In genomic region chr3:60057809-60058082, GRCm38 (mm10) we compare ENCODE assay signal across 31 mouse cellular contexts. TPM values are rescaled to one million over a fixed set of nuclear protein-coding genes. Genes with fewer than 3 reads are reported as not detected.
"Had no signal": no experiment of that assay in that cellular context is flagged by ENCODE, and none has a peak within 500 bp of the region (broad histone marks: within the 10 kb centered on the region; RNA-seq: fewer than 3 reads in every experiment).

No protein-coding gene starts in this region.

- H3K4me2 ChIP-seq: heart, embryonic 11.5 days; heart, embryonic 13.5 days; heart, embryonic 15.5 days; hindbrain, embryonic 13.5 days; hindbrain, embryonic 15.5 days; kidney, embryonic 15.5 days; limb, embryonic 13.5 days; limb, embryonic 15.5 days; liver, embryonic 12.5 days had no signal

- H3K4me1 ChIP-seq: heart, embryonic 13.5 days; heart, embryonic 15.5 days; hindbrain, embryonic 13.5 days; hindbrain, embryonic 15.5 days; kidney, embryonic 15.5 days; limb, embryonic 13.5 days; liver, embryonic 12.5 days had no signal

- H3K4me3 ChIP-seq: heart, adult 2 months; heart, embryonic 13.5 days; heart, embryonic 15.5 days; hindbrain, embryonic 13.5 days; hindbrain, embryonic 15.5 days; kidney, embryonic 15.5 days; limb, embryonic 13.5 days; limb, embryonic 15.5 days; liver, embryonic 12.5 days had no signal

- H3K9ac ChIP-seq: heart, embryonic 13.5 days; heart, embryonic 15.5 days; hindbrain, embryonic 13.5 days; hindbrain, embryonic 15.5 days; kidney, embryonic 15.5 days; limb, embryonic 13.5 days; limb, embryonic 15.5 days; liver, embryonic 12.5 days; liver, embryonic 14.5 days had no signal

- H3K27ac ChIP-seq: heart, adult 2 months; heart, embryonic 13.5 days; heart, embryonic 15.5 days; hindbrain, embryonic 13.5 days; hindbrain, embryonic 15.5 days; hindbrain, postnatal 0 days; kidney, embryonic 15.5 days; kidney, postnatal 0 days; limb, embryonic 13.5 days; limb, embryonic 15.5 days; liver, embryonic 12.5 days; liver, embryonic 14.5 days had no signal

- H3K9me3 ChIP-seq: heart, embryonic 13.5 days; heart, embryonic 15.5 days; hindbrain, embryonic 13.5 days; hindbrain, embryonic 15.5 days; kidney, embryonic 15.5 days; limb, embryonic 13.5 days; limb, embryonic 15.5 days; liver, embryonic 12.5 days had no signal

- H3K36me3 ChIP-seq: heart, embryonic 13.5 days; heart, embryonic 15.5 days; hindbrain, embryonic 13.5 days; hindbrain, embryonic 15.5 days; kidney, embryonic 15.5 days; limb, embryonic 13.5 days; limb, embryonic 15.5 days; liver, embryonic 12.5 days had no signal

- ATAC-seq: hindbrain, postnatal 0 days; liver, embryonic 12.5 days had no signal

- DNase-seq: gastrocnemius, postnatal 14 days; gastrocnemius, postnatal 36 days; heart, adult 11 months; heart, adult 2 months; heart, postnatal 14 days; heart, postnatal 36 days; kidney, adult 11 months; kidney, adult 2 months; kidney, adult 9 months; kidney, postnatal 14 days; kidney, postnatal 36 days; layer of hippocampus, adult 9-11 months; layer of hippocampus, postnatal 36 days; left cerebral cortex, postnatal 4 days had no signal

- H3K27me3 ChIP-seq: heart, embryonic 13.5 days; heart, embryonic 15.5 days; hindbrain, embryonic 13.5 days; hindbrain, embryonic 15.5 days; kidney, embryonic 15.5 days; limb, embryonic 13.5 days; limb, embryonic 15.5 days; liver, embryonic 12.5 days had no signal

RNA-seq across cellular contexts. Expression of gene Sucnr1, which starts 23.9 kb away (rescaled TPM):
- polyA plus RNA-seq: heart, embryonic 11.5 days; heart, embryonic 13.5 days; heart, postnatal 0 days; hindbrain, embryonic 13.5 days; hindbrain, embryonic 15.5 days; limb, embryonic 11.5 days; liver, embryonic 12.5 days had no signal

RNA-seq across cellular contexts. Expression of gene Aadac, which starts 32.2 kb away (rescaled TPM):
- polyA plus RNA-seq: heart, adult 2 months; hindbrain, embryonic 11.5 days; hindbrain, embryonic 13.5 days; hindbrain, embryonic 15.5 days; hindbrain, postnatal 0 days; limb, embryonic 11.5 days; limb, embryonic 13.5 days had no signal

RNA-seq across cellular contexts. Expression of gene Aadacl2, which starts 51.2 kb away (rescaled TPM):
- polyA plus RNA-seq: gonadal fat pad, adult 2 months; heart, adult 2 months; heart, embryonic 11.5 days; heart, embryonic 13.5 days; heart, embryonic 15.5 days; heart, postnatal 0 days; hindbrain, embryonic 11.5 days; hindbrain, embryonic 13.5 days; hindbrain, embryonic 15.5 days; hindbrain, postnatal 0 days; kidney, adult 2 months; kidney, embryonic 15.5 days; kidney, postnatal 0 days; large intestine, adult 2 months; limb, embryonic 11.5 days; limb, embryonic 13.5 days; liver, embryonic 12.5 days; liver, embryonic 14.5 days had no signal
